Mouse (Mus musculus): Measurements from ENCODE around the gene Tpbpa. TPM values are rescaled to one million over a fixed set of nuclear protein-coding genes. Genes with fewer than 3 reads are reported as not detected.
"Not testable (repeated sequence)": the region's sequence is repeated elsewhere in the genome, so short reads cannot be mapped to it uniquely, and the experiment has no call there.

The Tpbpa gene
- polyA plus RNA-seq (2014; fragmentation: Nextera tagmentation; extraction: Ambion mirVana), result not detected in 2 replicates

GRCm38 (mm10) chr13:60941884-60942283 lies at the start of gene Tpbpa:
Tpbpa (minus strand) TSS chr13:60941984.
- not testable (repeated sequence) for H3K4me3 ChIP-seq (ENCODE audit: low read depth, low read length); DNase-seq (ENCODE audit: low spot score); H3K9ac ChIP-seq (ENCODE audit: low read depth, low read length); ATAC-seq (replicated peaks; ENCODE audit: low FRiP score); H3K4me2 ChIP-seq; H3K4me1 ChIP-seq (replicated peaks; ENCODE audit: control insufficient read depth, insufficient read depth, low read length); H3K27ac ChIP-seq (ENCODE audit: low read depth, low read length); H3K36me3 ChIP-seq (ENCODE audit: control insufficient read depth, insufficient read depth, low read length); H3K27me3 ChIP-seq (replicated peaks; ENCODE audit: control insufficient read depth, insufficient read depth, low read length); H3K9me3 ChIP-seq (ENCODE audit: control insufficient read depth, low read length)
- WGBS, result 71% methylated on average over 3 of the region's 3 CpGs

DNA sequence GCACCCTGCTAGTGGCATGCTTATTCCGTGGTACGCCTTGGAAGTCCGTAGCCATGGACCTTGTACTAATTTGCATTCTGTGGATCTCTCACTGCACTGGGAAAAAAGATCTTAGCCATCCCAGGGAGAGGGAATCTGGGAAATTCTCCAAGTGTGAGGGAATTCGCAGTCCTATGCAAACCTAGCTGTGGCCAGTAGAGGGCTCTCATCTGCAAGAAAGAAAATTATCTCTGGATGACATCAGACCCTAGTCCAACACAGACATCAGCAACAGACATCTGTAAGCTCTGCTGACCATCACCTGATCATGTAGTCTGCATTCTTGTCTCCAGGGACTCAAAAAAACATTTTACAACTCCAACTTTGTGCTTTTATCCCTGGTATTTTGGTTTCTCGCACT lies 45.1 kb upstream of the Tpbpa start:
- not testable (repeated sequence) for H3K9ac ChIP-seq (ENCODE audit: low read depth, low read length); H3K4me1 ChIP-seq (replicated peaks; ENCODE audit: control insufficient read depth, insufficient read depth, low read length); H3K36me3 ChIP-seq (ENCODE audit: control insufficient read depth, insufficient read depth, low read length); H3K4me3 ChIP-seq (ENCODE audit: low read depth, low read length); H3K27ac ChIP-seq (ENCODE audit: low read depth, low read length); ATAC-seq (replicated peaks; ENCODE audit: low FRiP score); DNase-seq (ENCODE audit: low spot score); H3K27me3 ChIP-seq (replicated peaks; ENCODE audit: control insufficient read depth, insufficient read depth, low read length); H3K9me3 ChIP-seq (ENCODE audit: control insufficient read depth, low read length); H3K4me2 ChIP-seq
- 77% methylated on average over 5 of the region's 5 CpGs for WGBS

- not testable (repeated sequence) for H3K27me3 ChIP-seq (replicated peaks; ENCODE audit: control insufficient read depth, insufficient read depth, low read length); DNase-seq (ENCODE audit: low spot score); H3K4me1 ChIP-seq (replicated peaks; ENCODE audit: control insufficient read depth, insufficient read depth, low read length); H3K9ac ChIP-seq (ENCODE audit: low read depth, low read length); H3K36me3 ChIP-seq (ENCODE audit: control insufficient read depth, insufficient read depth, low read length); H3K9me3 ChIP-seq (ENCODE audit: control insufficient read depth, low read length); H3K27ac ChIP-seq (ENCODE audit: low read depth, low read length); ATAC-seq (replicated peaks; ENCODE audit: low FRiP score); H3K4me2 ChIP-seq; H3K4me3 ChIP-seq (ENCODE audit: low read depth, low read length)
- WGBS, result 74% methylated on average over 4 of the region's 4 CpGs
These were observed 30.5 kb upstream of the Tpbpa start for GRCm38 (mm10) chr13:60972319-60972718.

DNA sequence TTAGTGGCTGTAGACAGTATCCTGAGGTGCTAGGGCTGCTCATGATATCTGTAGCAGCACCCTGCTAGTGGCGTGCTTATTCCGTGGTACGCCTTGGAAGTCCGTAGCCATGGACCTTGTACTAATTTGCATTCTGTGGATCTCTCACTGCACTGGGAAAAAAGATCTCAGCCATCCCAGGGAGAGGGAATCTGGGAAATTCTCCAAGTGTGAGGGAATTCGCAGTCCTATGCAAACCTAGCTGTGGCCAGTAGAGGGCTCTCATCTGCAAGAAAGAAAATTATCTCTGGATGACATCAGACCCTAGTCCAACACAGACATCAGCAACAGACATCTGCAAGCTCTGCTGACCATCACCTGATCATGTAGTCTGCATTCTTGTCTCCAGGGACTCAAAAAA lies 22.2 kb upstream of the Tpbpa start:
- not testable (repeated sequence) for H3K36me3 ChIP-seq (ENCODE audit: control insufficient read depth, insufficient read depth, low read length); H3K27me3 ChIP-seq (replicated peaks; ENCODE audit: control insufficient read depth, insufficient read depth, low read length); H3K27ac ChIP-seq (ENCODE audit: low read depth, low read length); H3K4me1 ChIP-seq (replicated peaks; ENCODE audit: control insufficient read depth, insufficient read depth, low read length); H3K9ac ChIP-seq (ENCODE audit: low read depth, low read length); H3K4me3 ChIP-seq (ENCODE audit: low read depth, low read length); H3K4me2 ChIP-seq; ATAC-seq (replicated peaks; ENCODE audit: low FRiP score); DNase-seq (ENCODE audit: low spot score); H3K9me3 ChIP-seq (ENCODE audit: control insufficient read depth, low read length)
- WGBS, result 21% methylated on average over 5 of the region's 5 CpGs

DNA sequence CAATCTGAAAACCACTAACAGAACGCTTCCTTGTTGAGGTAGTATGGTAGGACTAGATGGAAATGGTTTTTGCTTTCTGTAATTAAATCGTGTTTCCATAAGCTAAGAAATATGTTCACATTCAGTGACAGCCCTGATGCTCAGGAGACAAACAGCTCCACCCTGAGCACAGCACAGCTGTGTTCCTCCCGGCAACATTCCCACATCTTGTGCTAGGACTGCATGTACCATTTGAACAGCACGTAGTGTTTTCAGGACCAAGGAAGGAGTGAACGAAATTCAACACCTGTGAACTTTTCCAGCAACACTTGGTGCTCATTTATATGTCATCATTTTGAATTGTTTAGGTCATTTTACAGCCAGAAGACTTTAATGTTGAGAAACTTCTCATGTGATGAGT lies 19.9 kb upstream of the Tpbpa start:
- Histone ChIP-seq H3K36me3 (ENCODE audit: control insufficient read depth, insufficient read depth, low read length) (no peaks in the 10 kb centered on the region), H3K4me3 (ENCODE audit: low read depth, low read length) (no peak overlapping the region), H3K27me3 (replicated peaks; ENCODE audit: control insufficient read depth, insufficient read depth, low read length) (no peaks in the 10 kb centered on the region), H3K9me3 (ENCODE audit: control insufficient read depth, low read length) (peaks cover 2% of the 10 kb centered on the region; the same call in 1 of the 2 replicates), H3K9ac (ENCODE audit: low read depth, low read length) (no peak overlapping the region), H3K4me2 (no peak overlapping the region), H3K27ac (ENCODE audit: low read depth, low read length) (no peak overlapping the region), H3K4me1 (replicated peaks; ENCODE audit: control insufficient read depth, insufficient read depth, low read length) (no peaks in the 10 kb centered on the region)
- no peak for ATAC-seq (replicated peaks; ENCODE audit: low FRiP score)
- 56% methylated on average over 5 of the region's 5 CpGs for WGBS
- no peak for DNase-seq (ENCODE audit: low spot score)

DNA sequence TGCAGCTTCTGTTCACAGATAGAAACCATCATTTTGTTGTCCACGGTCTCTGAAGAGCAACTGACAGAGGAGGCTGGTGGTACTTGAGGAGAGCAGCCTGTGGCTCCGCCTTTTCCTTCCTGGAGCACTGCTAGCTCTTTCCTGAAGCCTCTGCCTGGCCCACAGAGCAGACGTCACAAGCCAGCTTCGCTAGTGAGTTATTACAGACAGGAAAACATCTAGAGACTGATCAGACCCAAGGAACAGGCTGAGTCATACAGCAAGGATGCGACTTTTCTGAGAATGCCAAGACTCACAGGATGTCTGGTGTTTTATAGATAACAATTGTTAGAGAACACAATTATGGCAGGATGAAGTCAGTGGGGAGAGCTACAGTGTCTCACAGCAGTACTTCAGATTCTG lies 5.3 kb downstream of the Tpbpa start, which contains the start of the genes Gm49391 and Ctla2a:
Gene Gm49391 (minus strand): TSS at position 72 of the 402 bp plus-strand sequence.
Gene Ctla2a (minus strand): TSS at position 126 of the 402 bp plus-strand sequence.
- Histone ChIP-seq H3K9me3 (ENCODE audit: control insufficient read depth, low read length) (no peaks in the 10 kb centered on the region), H3K9ac (ENCODE audit: low read depth, low read length) (no peak within 1 kb of the TSS), H3K27ac (ENCODE audit: low read depth, low read length) (no peak within 1 kb of the TSS), H3K4me2 (no peak within 1 kb of the TSS; the same call in 1 of the 2 replicates), H3K4me3 (ENCODE audit: low read depth, low read length) (no peak within 1 kb of the TSS), H3K27me3 (replicated peaks; ENCODE audit: control insufficient read depth, insufficient read depth, low read length) (no peaks in the 10 kb centered on the region), H3K4me1 (replicated peaks; ENCODE audit: control insufficient read depth, insufficient read depth, low read length) (no peaks in the 10 kb centered on the region), H3K36me3 (ENCODE audit: control insufficient read depth, insufficient read depth, low read length) (no peaks in the 10 kb centered on the region)
- 33% methylated on average over 5 of the region's 5 CpGs for WGBS
- ATAC-seq (replicated peaks; ENCODE audit: low FRiP score), result peak; percentile 92
- DNase-seq (ENCODE audit: low spot score), result no peak

- not testable (repeated sequence) for H3K4me3 ChIP-seq (ENCODE audit: low read depth, low read length); DNase-seq (ENCODE audit: low spot score); H3K9ac ChIP-seq (ENCODE audit: low read depth, low read length); H3K36me3 ChIP-seq (ENCODE audit: control insufficient read depth, insufficient read depth, low read length); H3K4me1 ChIP-seq (replicated peaks; ENCODE audit: control insufficient read depth, insufficient read depth, low read length); ATAC-seq (replicated peaks; ENCODE audit: low FRiP score); H3K9me3 ChIP-seq (ENCODE audit: control insufficient read depth, low read length); H3K27me3 ChIP-seq (replicated peaks; ENCODE audit: control insufficient read depth, insufficient read depth, low read length); H3K4me2 ChIP-seq; H3K27ac ChIP-seq (ENCODE audit: low read depth, low read length)
- 76% methylated on average over 2 of the region's 2 CpGs for WGBS
These were observed 6.3 kb downstream of the Tpbpa start, which contains the start of gene Gm49393 for GRCm38 (mm10) chr13:60935490-60935889. Gm49393 (minus strand) TSS chr13:60935590.

DNA sequence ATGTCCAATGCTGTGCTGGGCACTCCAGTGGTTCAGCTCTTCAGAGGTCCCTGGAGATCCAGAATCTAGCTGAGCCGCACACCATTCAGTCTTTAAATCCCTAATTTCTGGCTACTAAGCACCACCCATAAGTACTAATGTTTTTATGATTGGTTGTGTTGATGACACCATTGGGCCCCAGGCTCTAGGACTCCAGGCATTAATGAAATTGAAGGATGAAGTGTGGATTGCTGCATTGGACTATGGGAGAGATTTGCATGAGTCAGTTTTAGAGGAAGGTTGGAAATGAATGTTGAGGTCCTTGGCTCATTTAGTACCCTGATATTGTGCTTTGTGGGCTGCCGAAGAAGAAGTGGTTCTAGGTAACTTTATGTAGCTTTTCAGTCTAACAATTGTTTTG lies 37.0 kb downstream of the Tpbpa start, which contains the start of gene Tpbpb:
Gene Tpbpb (minus strand): TSS at position 101 of the 400 bp plus-strand sequence.
- 92% methylated on average over 2 of the region's 2 CpGs for WGBS
- not testable (repeated sequence) for ATAC-seq (replicated peaks; ENCODE audit: low FRiP score); H3K4me3 ChIP-seq (ENCODE audit: low read depth, low read length); H3K36me3 ChIP-seq (ENCODE audit: control insufficient read depth, insufficient read depth, low read length); H3K9ac ChIP-seq (ENCODE audit: low read depth, low read length); H3K27me3 ChIP-seq (replicated peaks; ENCODE audit: control insufficient read depth, insufficient read depth, low read length); H3K9me3 ChIP-seq (ENCODE audit: control insufficient read depth, low read length); DNase-seq (ENCODE audit: low spot score); H3K27ac ChIP-seq (ENCODE audit: low read depth, low read length); H3K4me2 ChIP-seq; H3K4me1 ChIP-seq (replicated peaks; ENCODE audit: control insufficient read depth, insufficient read depth, low read length)

- WGBS, result 34% methylated on average over 3 of the region's 3 CpGs
- no peak for DNase-seq (ENCODE audit: low spot score)
- Histone ChIP-seq H3K9ac (ENCODE audit: low read depth, low read length) (no peak within 1 kb of the TSS), H3K27ac (ENCODE audit: low read depth, low read length) (peak within 1 kb of the TSS; percentile 34; the same call in 1 of the 2 replicates), H3K36me3 (ENCODE audit: control insufficient read depth, insufficient read depth, low read length) (no peaks in the 10 kb centered on the region), H3K27me3 (replicated peaks; ENCODE audit: control insufficient read depth, insufficient read depth, low read length) (no peaks in the 10 kb centered on the region), H3K4me1 (replicated peaks; ENCODE audit: control insufficient read depth, insufficient read depth, low read length) (no peaks in the 10 kb centered on the region), H3K4me3 (ENCODE audit: low read depth, low read length) (no peak within 1 kb of the TSS), H3K4me2 (no peak within 1 kb of the TSS), H3K9me3 (ENCODE audit: control insufficient read depth, low read length) (no peaks in the 10 kb centered on the region)
- peak; percentile 87 for ATAC-seq (replicated peaks; ENCODE audit: low FRiP score)
These were observed 44.5 kb downstream of the Tpbpa start, which contains the start of gene Ctla2b for GRCm38 (mm10) chr13:60897328-60897727. Ctla2b (minus strand) TSS chr13:60897447.

Data from liver, embryonic 11.5 days (tissue).